Mouse (Mus musculus) layer of hippocampus, postnatal 14 days (tissue): ENCODE measurements around the gene Slc22a21. TPM values are rescaled to one million over a fixed set of nuclear protein-coding genes. Genes with fewer than 3 reads are reported as not detected.

Experiments
- DNase-seq, 2 experiments: peaks; one replicate each; pipeline ENCODE4 v3.0.0; 2021 to 2022; ENCODE audit warnings: low spot score in 2 of 2, mixed read lengths in 1 of 2
- total RNA-seq, 2 experiments: library from RNA; stranded (reverse); gene quantifications; 2 replicates each; pipeline ENCODE4 v1.2.3; 2021

The Slc22a21 gene
- total RNA-seq, 2 experiments from 2014 or later = 2.9 to 4.2 TPM

GRCm38 (mm10) chr11:53911011-53911410, 69.1 kb downstream of the Slc22a21 start:
- no peak for DNase-seq

- DNase-seq = no peak
These were observed 71.4 kb downstream of the Slc22a21 start for GRCm38 (mm10) chr11:53908686-53909085.

- no peak for DNase-seq
These were observed 75.6 kb downstream of the Slc22a21 start for GRCm38 (mm10) chr11:53904534-53904925.

- DNase-seq = no peak
These were observed 76.2 kb downstream of the Slc22a21 start for GRCm38 (mm10) chr11:53903781-53904533.

- DNase-seq = no peak
These were observed 77.4 kb downstream of the Slc22a21 start for GRCm38 (mm10) chr11:53902741-53903140.

- no peak for DNase-seq
These were observed 79.1 kb downstream of the Slc22a21 start for GRCm38 (mm10) chr11:53900991-53901390.

- DNase-seq = no peak
These were observed 80.2 kb downstream of the Slc22a21 start for GRCm38 (mm10) chr11:53899981-53900380.

Other genes with a start within 250 kb of the Slc22a21 start
- gene Irf1, start 210.3 kb downstream of the Slc22a21 start, total RNA-seq = 1 to 10 TPM; 4.9 to 7.7 TPM
- under 1 TPM in 1 of 2 experiments, not detected in 1; 0.62 TPM for gene Gm17334, start 207.1 kb downstream of the Slc22a21 start, total RNA-seq
- gene Gm12216, start 121.1 kb downstream of the Slc22a21 start, total RNA-seq = 1 to 10 TPM; 2.4 to 4.1 TPM
- 10 to 100 TPM; 12.4 to 13.5 TPM for gene Slc22a5, start 88.7 kb downstream of the Slc22a21 start, total RNA-seq
- gene Slc22a4, start 47.8 kb upstream of the Slc22a21 start, total RNA-seq = 1 to 10 TPM; 7.2 to 7.3 TPM
- 10 to 100 TPM; 17.7 to 17.9 TPM for gene Pdlim4, start 88.7 kb upstream of the Slc22a21 start, total RNA-seq
- gene P4ha2, start 119.8 kb upstream of the Slc22a21 start, total RNA-seq = 10 to 100 TPM; 21.1 to 22.4 TPM